Mouse (Mus musculus) hindbrain, embryonic 14.5 days (tissue): ENCODE measurements around the gene Wwox. TPM values are rescaled to one million over a fixed set of nuclear protein-coding genes. Genes with fewer than 3 reads are reported as not detected.

Experiments used
- ATAC-seq: fragments of 200-750 bp; cut with Nextera tagmentation; 2 replicates; pipeline ENCODE4 v1.8.0; 2017; ENCODE audit warnings: moderate number of reproducible peaks, mild to moderate bottlenecking, moderate TSS enrichment, moderate library complexity; ENCODE audit not compliant: low FRiP score
- DNase-seq: peaks from one replicate; pipeline ENCODE4 v3.0.0-alpha.2; 2015; ENCODE audit warnings: low spot score
- H3K27ac ChIP-seq: fragments of 300-500 bp; sonication (generic); 2 replicates; pipeline ENCODE4 v1.5.1; 2014; ENCODE audit warnings: mild to moderate bottlenecking, moderate library complexity
- H3K27me3 ChIP-seq: fragments of 300-500 bp; sonication (generic); 2 replicates; pipeline ENCODE4 v1.6.1; 2014; ENCODE audit warnings: mild to moderate bottlenecking, low read length, mixed read lengths; ENCODE audit not compliant: control insufficient read depth, insufficient read depth
- H3K36me3 ChIP-seq: fragments of 300-500 bp; sonication (generic); replicated peaks from 2 replicates; pipeline ENCODE4 v1.6.1; 2014; ENCODE audit not compliant: control insufficient read depth, insufficient read depth
- H3K4me1 ChIP-seq: fragments of 300-500 bp; sonication (generic); replicated peaks from 2 replicates; pipeline ENCODE4 v1.6.1; 2014; ENCODE audit warnings: antibody characterized with exemption, low read length, mixed read lengths; ENCODE audit not compliant: control insufficient read depth, insufficient read depth
- H3K4me2 ChIP-seq: fragments of 300-500 bp; sonication (generic); replicated peaks from 2 replicates; pipeline ENCODE4 v1.6.1; 2014; ENCODE audit warnings: mild to moderate bottlenecking, moderate library complexity
- H3K4me3 ChIP-seq: fragments of 300-500 bp; sonication (generic); replicated peaks from 2 replicates; pipeline ENCODE4 v1.5.1; 2014; ENCODE audit warnings: mild to moderate bottlenecking, low read length
- H3K9ac ChIP-seq: fragments of 300-500 bp; sonication (generic); 2 replicates; pipeline ENCODE4 v1.6.1; 2014
- H3K9me3 ChIP-seq: fragments of 300-500 bp; sonication (generic); 2 replicates; pipeline ENCODE4 v1.6.1; 2016; ENCODE audit warnings: low read length; ENCODE audit not compliant: control insufficient read depth
- WGBS: fragments of 180-500 bp; shearing (Covaris S2); extraction: QIAGEN DNeasy Blood & Tissue Kit; methylation state at CpG from one replicate; pipeline ENCODE4 v1.1.7; 2014; 5-methylcytosine and 5-hydroxymethylcytosine counted together
- polyA plus RNA-seq: library from polyadenylated mRNA; unstranded; fragments of >200 nt; fragmentation: Nextera tagmentation; extraction: Ambion mirVana; gene quantifications from 2 replicates; pipeline ENCODE4 v1.2.1, GENCODE M21; 2014

Wwox gene
- polyA plus RNA-seq, 1 experiment from 2014 or later = 12.7 TPM

DNA sequence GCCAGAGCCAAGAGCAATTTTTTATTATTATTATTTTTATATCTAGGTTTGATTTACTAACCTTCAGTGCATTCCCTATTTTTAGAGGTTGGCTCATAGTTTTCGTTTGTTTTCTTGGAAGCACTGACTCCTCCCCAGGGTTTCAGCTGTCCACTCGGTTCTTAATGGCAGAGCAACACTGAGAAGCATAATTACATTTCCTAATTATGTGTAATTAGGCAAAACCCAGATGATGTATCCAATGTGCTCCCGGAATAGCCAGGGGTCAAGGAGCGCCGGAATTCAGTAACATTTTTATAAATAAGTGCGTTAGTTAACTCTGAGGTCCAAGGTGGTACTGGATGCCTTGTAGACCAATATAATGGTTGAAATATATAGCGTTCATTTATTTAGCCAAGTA, 586.7 kb downstream of the Wwox start:
- no peaks in the 10 kb centered on the region for H3K27me3 ChIP-seq
- no peak overlapping the region for H3K4me3 ChIP-seq
- H3K9ac ChIP-seq = no peak overlapping the region
- H3K9me3 ChIP-seq = no peaks in the 10 kb centered on the region
- no peaks in the 10 kb centered on the region for H3K4me1 ChIP-seq
- ATAC-seq (no peak), DNase-seq (no peak)
- 55% methylated on average over 7 of the region's 7 CpGs for WGBS
- H3K36me3 ChIP-seq = no peaks in the 10 kb centered on the region
- no peak overlapping the region for H3K4me2 ChIP-seq
- H3K27ac ChIP-seq = no peak overlapping the region

- ATAC-seq = no peak
- Histone ChIP-seq H3K9ac (no peak overlapping the region), H3K4me1 (no peaks in the 10 kb centered on the region), H3K4me2 (no peak overlapping the region), H3K4me3 (no peak overlapping the region), H3K36me3 (no peaks in the 10 kb centered on the region), H3K27me3 (no peaks in the 10 kb centered on the region), H3K27ac (no peak overlapping the region), H3K9me3 (no peaks in the 10 kb centered on the region)
- no peak for DNase-seq
- 77% methylated on average over 1 of the region's 1 CpGs for WGBS
Measured at GRCm38 (mm10) chr8:115033194-115033593, 593.7 kb downstream of the Wwox start.

DNA sequence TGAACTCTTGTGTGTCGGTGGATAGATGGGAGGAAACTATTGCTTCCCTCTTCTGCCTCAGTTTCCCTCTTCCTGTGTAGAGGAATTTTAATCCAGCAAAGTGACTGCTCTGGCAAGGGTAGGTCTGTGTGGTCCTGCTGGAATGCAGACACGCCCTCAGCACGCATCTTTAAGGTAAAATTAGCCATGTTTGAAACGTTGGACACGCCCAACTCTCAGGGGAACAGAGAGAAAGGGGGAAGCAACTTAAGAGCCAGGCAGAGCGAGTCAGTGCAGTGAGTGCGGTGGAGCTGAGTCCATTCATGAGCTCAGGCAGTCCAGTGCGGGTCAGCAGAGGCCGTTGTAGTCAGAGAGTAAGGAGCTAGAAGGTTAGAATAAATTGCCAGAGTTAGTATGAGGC, 596.6 kb downstream of the Wwox start:
- no peak overlapping the region for H3K4me2 ChIP-seq
- no peaks in the 10 kb centered on the region for H3K9me3 ChIP-seq
- no peak overlapping the region for H3K4me3 ChIP-seq
- ATAC-seq = no peak
- 87% methylated on average over 9 of the region's 9 CpGs for WGBS
- DNase-seq = no peak
- H3K4me1 ChIP-seq = no peaks in the 10 kb centered on the region
- H3K27me3 ChIP-seq = no peaks in the 10 kb centered on the region
- H3K9ac ChIP-seq = no peak overlapping the region
- no peaks in the 10 kb centered on the region for H3K36me3 ChIP-seq
- no peak overlapping the region for H3K27ac ChIP-seq

GRCm38 (mm10) chr8:115038426-115038825, 599.0 kb downstream of the Wwox start:
- H3K9me3 ChIP-seq = no peaks in the 10 kb centered on the region
- H3K36me3 ChIP-seq = no peaks in the 10 kb centered on the region
- ATAC-seq = no peak
- no peak for DNase-seq
- no peak overlapping the region for H3K27ac ChIP-seq
- H3K27me3 ChIP-seq = no peaks in the 10 kb centered on the region
- no peak overlapping the region for H3K9ac ChIP-seq
- H3K4me3 ChIP-seq = no peak overlapping the region
- H3K4me2 ChIP-seq = no peak overlapping the region
- no peaks in the 10 kb centered on the region for H3K4me1 ChIP-seq
- WGBS = 17% methylated on average over 4 of the region's 4 CpGs

DNA sequence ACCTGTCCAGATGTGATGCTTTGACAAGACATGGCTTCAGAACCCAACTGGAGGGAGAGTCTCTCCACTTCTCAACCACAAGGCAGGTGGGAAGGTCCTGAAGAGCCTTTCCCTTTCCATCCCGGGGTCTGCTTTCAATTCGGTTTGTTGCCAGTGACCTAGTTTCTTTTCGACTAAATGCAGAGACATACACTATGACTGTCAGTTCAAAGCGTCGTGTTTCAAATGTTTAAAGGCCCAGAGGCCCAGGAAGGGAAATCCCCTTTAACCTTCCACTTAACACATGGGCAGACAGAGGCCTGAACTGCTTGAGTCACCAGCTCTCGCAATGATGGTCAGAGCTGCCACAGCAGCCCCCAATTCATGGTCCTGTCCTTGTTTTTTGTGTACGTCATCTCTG, 606.3 kb downstream of the Wwox start:
- no peak overlapping the region for H3K27ac ChIP-seq
- no peaks in the 10 kb centered on the region for H3K4me1 ChIP-seq
- no peak overlapping the region for H3K4me3 ChIP-seq
- ATAC-seq = no peak
- H3K9me3 ChIP-seq = no peaks in the 10 kb centered on the region
- no peak overlapping the region for H3K9ac ChIP-seq
- no peak overlapping the region for H3K4me2 ChIP-seq
- 81% methylated on average over 7 of the region's 7 CpGs for WGBS
- no peaks in the 10 kb centered on the region for H3K27me3 ChIP-seq
- no peaks in the 10 kb centered on the region for H3K36me3 ChIP-seq
- no peak for DNase-seq

GRCm38 (mm10) chr8:115046496-115046895, 607.0 kb downstream of the Wwox start:
- DNase-seq (no peak), ATAC-seq (no peak)
- H3K4me1 ChIP-seq = no peaks in the 10 kb centered on the region
- H3K4me2 ChIP-seq = no peak overlapping the region
- 81% methylated on average over 4 of the region's 4 CpGs for WGBS
- no peaks in the 10 kb centered on the region for H3K36me3 ChIP-seq
- no peak overlapping the region for H3K9ac ChIP-seq
- no peak overlapping the region for H3K27ac ChIP-seq
- no peak overlapping the region for H3K4me3 ChIP-seq
- H3K27me3 ChIP-seq = no peaks in the 10 kb centered on the region
- no peaks in the 10 kb centered on the region for H3K9me3 ChIP-seq

GRCm38 (mm10) chr8:115058193-115058835, 618.9 kb downstream of the Wwox start:
- no peaks in the 10 kb centered on the region for H3K36me3 ChIP-seq
- DNase-seq = no peak

DNA sequence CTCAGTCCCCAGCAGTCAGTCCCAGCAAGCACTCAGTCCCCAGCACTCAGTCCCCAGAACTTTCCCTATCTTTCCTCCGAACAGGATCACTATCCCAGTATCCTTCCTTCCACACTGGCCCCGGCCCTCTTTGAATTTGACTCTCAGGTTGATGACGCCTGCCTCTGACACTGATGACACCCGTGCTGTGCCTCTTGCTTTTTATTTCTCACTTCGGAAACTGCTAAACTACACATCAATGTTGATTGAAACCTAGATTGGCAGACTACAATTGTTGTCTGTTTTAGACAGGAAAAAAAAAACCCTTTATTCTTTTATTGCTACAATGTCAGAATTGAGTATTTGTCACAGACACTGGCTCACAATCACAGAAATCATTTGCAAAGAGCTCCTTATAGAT, 624.2 kb downstream of the Wwox start:
- WGBS = 88% methylated on average over 5 of the region's 5 CpGs
- Histone ChIP-seq H3K4me2 (no peak overlapping the region), H3K9me3 (no peaks in the 10 kb centered on the region), H3K9ac (no peak overlapping the region), H3K27me3 (no peaks in the 10 kb centered on the region; the same call in 1 of the 2 replicates), H3K36me3 (no peaks in the 10 kb centered on the region), H3K4me1 (no peaks in the 10 kb centered on the region), H3K27ac (no peak overlapping the region), H3K4me3 (no peak overlapping the region)
- DNase-seq = no peak
- ATAC-seq = no peak

More at GRCm38 (mm10) chr8:115058193-115058835, 618.9 kb downstream of the Wwox start:
- Histone ChIP-seq H3K27me3 (no peaks in the 10 kb centered on the region; the same call in 1 of the 2 replicates), H3K9me3 (no peaks in the 10 kb centered on the region), H3K4me1 (no peaks in the 10 kb centered on the region), H3K9ac (no peak overlapping the region), H3K4me2 (no peak overlapping the region), H3K4me3 (no peak overlapping the region), H3K27ac (no peak overlapping the region)
- ATAC-seq = no peak
- WGBS = 88% methylated on average over 12 of the region's 12 CpGs

GRCm38 (mm10) chr8:115064691-115065090, 625.2 kb downstream of the Wwox start:
- DNase-seq (no peak), ATAC-seq (no peak)
- no peaks in the 10 kb centered on the region for H3K4me1 ChIP-seq
- H3K27me3 ChIP-seq = no peaks in the 10 kb centered on the region; the same call in 1 of the 2 replicates
- no peak overlapping the region for H3K4me3 ChIP-seq
- H3K27ac ChIP-seq = no peak overlapping the region
- H3K4me2 ChIP-seq = no peak overlapping the region
- no peaks in the 10 kb centered on the region for H3K9me3 ChIP-seq
- WGBS = 91% methylated on average over 15 of the region's 15 CpGs
- H3K36me3 ChIP-seq = no peaks in the 10 kb centered on the region
- no peak overlapping the region for H3K9ac ChIP-seq

DNA sequence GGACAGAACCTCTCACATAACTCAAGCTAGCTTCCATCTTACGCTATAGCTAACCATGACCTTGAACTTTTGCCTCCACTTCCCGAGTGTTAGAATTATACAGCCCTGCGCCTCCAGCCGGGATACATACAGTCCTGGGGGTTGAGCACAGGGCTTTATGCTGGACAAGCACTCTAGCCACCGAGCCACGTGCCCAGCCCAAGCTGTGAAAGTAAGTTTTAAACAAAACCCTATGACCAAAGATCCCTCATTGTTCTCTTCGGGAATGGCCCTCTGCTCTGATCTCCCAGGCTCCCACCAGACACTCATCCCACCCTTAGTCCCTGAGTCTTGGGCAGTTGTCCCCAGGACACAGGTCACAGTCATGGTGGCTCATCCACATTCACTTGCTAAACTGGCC, 625.9 kb downstream of the Wwox start:
- no peaks in the 10 kb centered on the region for H3K4me1 ChIP-seq
- no peak overlapping the region for H3K4me2 ChIP-seq
- ATAC-seq = no peak
- no peak for DNase-seq
- 44% methylated on average over 7 of the region's 7 CpGs for WGBS
- H3K36me3 ChIP-seq = no peaks in the 10 kb centered on the region
- no peak overlapping the region for H3K4me3 ChIP-seq
- no peak overlapping the region for H3K9ac ChIP-seq
- H3K27ac ChIP-seq = no peak overlapping the region
- H3K9me3 ChIP-seq = no peaks in the 10 kb centered on the region
- no peaks in the 10 kb centered on the region; the same call in 1 of the 2 replicates for H3K27me3 ChIP-seq
